Mouse (Mus musculus): ENCODE results near the gene Ttc23. TPM values are rescaled to one million over a fixed set of nuclear protein-coding genes. Genes with fewer than 3 reads are reported as not detected.

The Ttc23 gene
- polyA plus RNA-seq, 1 experiment: 8.8 TPM

GRCm38 (mm10) chr7:67717520-67717919 is 70.3 kb downstream of the Ttc23 start:
- DNase-seq: no peak
- H3K27ac ChIP-seq (ENCODE audit: insufficient read depth, low read depth, low read length): no peak overlapping the region
- no peaks in the 10 kb centered on the region for H3K4me1 ChIP-seq (ENCODE audit: control insufficient read depth, insufficient read depth, low read length)
- TF ChIP-seq POLR2A (IDR thresholded peaks at IDR 0.05; ENCODE audit: low read depth, low read length): no peak
- TF ChIP-seq CTCF (conservative IDR thresholded peaks at IDR 0.05; ENCODE audit: insufficient read depth, insufficient read length, low read depth, low read length): no peak
- no peaks in the 10 kb centered on the region for H3K27me3 ChIP-seq (replicated peaks; ENCODE audit: control insufficient read depth, insufficient read depth, low read length)
- no peak overlapping the region for H3K4me3 ChIP-seq (ENCODE audit: insufficient read depth, low read depth, low read length)
- H3K36me3 ChIP-seq (ENCODE audit: control insufficient read depth, insufficient read depth, low read length): no peaks in the 10 kb centered on the region
- WGBS: 94% methylated on average over 3 of the region's 3 CpGs

DNA sequence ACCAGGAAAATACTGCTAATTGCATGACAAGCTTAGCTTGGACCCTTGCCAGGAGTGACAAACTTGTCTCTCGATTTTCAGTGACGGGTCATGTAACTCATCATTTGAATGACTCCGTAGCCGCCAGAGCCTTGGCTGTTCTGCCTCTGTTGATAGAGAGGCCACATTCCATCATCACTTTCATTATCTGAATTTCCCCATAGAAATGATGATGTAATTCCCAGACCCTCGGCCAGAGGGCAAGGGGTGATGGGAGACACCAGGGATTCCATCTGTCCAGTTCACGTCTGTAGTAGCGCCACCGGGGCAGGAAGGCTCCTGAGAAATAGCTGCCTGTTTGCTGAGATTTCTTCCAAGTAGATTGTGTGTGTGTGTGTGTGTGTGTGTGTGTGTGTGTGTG is 71.6 kb downstream of the Ttc23 start:
- no peaks in the 10 kb centered on the region for H3K36me3 ChIP-seq (ENCODE audit: control insufficient read depth, insufficient read depth, low read length)
- H3K4me3 ChIP-seq (ENCODE audit: insufficient read depth, low read depth, low read length): no peak overlapping the region
- 69% methylated on average over 8 of the region's 8 CpGs for WGBS
- TF ChIP-seq POLR2A (IDR thresholded peaks at IDR 0.05; ENCODE audit: low read depth, low read length) (no peak), CTCF (conservative IDR thresholded peaks at IDR 0.05; ENCODE audit: insufficient read depth, insufficient read length, low read depth, low read length) (no peak)
- H3K4me1 ChIP-seq (ENCODE audit: control insufficient read depth, insufficient read depth, low read length): no peaks in the 10 kb centered on the region
- no peak overlapping the region for H3K27ac ChIP-seq (ENCODE audit: insufficient read depth, low read depth, low read length)
- H3K27me3 ChIP-seq (replicated peaks; ENCODE audit: control insufficient read depth, insufficient read depth, low read length): no peaks in the 10 kb centered on the region
- DNase-seq: no peak

GRCm38 (mm10) chr7:67722163-67722562 is 75.0 kb downstream of the Ttc23 start:
- no peaks in the 10 kb centered on the region for H3K4me1 ChIP-seq (ENCODE audit: control insufficient read depth, insufficient read depth, low read length)
- DNase-seq: no peak
- H3K4me3 ChIP-seq (ENCODE audit: insufficient read depth, low read depth, low read length): no peak overlapping the region
- WGBS: 95% methylated on average over 2 of the region's 2 CpGs
- H3K27me3 ChIP-seq (replicated peaks; ENCODE audit: control insufficient read depth, insufficient read depth, low read length): no peaks in the 10 kb centered on the region
- TF ChIP-seq CTCF (conservative IDR thresholded peaks at IDR 0.05; ENCODE audit: insufficient read depth, insufficient read length, low read depth, low read length) (no peak), POLR2A (IDR thresholded peaks at IDR 0.05; ENCODE audit: low read depth, low read length) (no peak)
- no peaks in the 10 kb centered on the region for H3K36me3 ChIP-seq (ENCODE audit: control insufficient read depth, insufficient read depth, low read length)
- H3K27ac ChIP-seq (ENCODE audit: insufficient read depth, low read depth, low read length): no peak overlapping the region

- no peak for DNase-seq
- no peak for TF ChIP-seq POLR2A (IDR thresholded peaks at IDR 0.05; ENCODE audit: low read depth, low read length)
- TF ChIP-seq CTCF (conservative IDR thresholded peaks at IDR 0.05; ENCODE audit: insufficient read depth, insufficient read length, low read depth, low read length): no peak
- Histone ChIP-seq H3K36me3 (ENCODE audit: control insufficient read depth, insufficient read depth, low read length) (no peaks in the 10 kb centered on the region), H3K4me3 (ENCODE audit: insufficient read depth, low read depth, low read length) (no peak overlapping the region), H3K27me3 (replicated peaks; ENCODE audit: control insufficient read depth, insufficient read depth, low read length) (no peaks in the 10 kb centered on the region), H3K4me1 (ENCODE audit: control insufficient read depth, insufficient read depth, low read length) (no peaks in the 10 kb centered on the region), H3K27ac (ENCODE audit: insufficient read depth, low read depth, low read length) (no peak overlapping the region)
- WGBS: 79% methylated on average over 4 of the region's 4 CpGs
Measured at GRCm38 (mm10) chr7:67724536-67724935, 77.3 kb downstream of the Ttc23 start.

GRCm38 (mm10) chr7:67725016-67725415 is 77.8 kb downstream of the Ttc23 start:
- Histone ChIP-seq H3K4me3 (ENCODE audit: insufficient read depth, low read depth, low read length) (no peak overlapping the region), H3K4me1 (ENCODE audit: control insufficient read depth, insufficient read depth, low read length) (no peaks in the 10 kb centered on the region), H3K27me3 (replicated peaks; ENCODE audit: control insufficient read depth, insufficient read depth, low read length) (no peaks in the 10 kb centered on the region), H3K27ac (ENCODE audit: insufficient read depth, low read depth, low read length) (no peak overlapping the region), H3K36me3 (ENCODE audit: control insufficient read depth, insufficient read depth, low read length) (no peaks in the 10 kb centered on the region)
- no peak for TF ChIP-seq CTCF (conservative IDR thresholded peaks at IDR 0.05; ENCODE audit: insufficient read depth, insufficient read length, low read depth, low read length)
- TF ChIP-seq POLR2A (IDR thresholded peaks at IDR 0.05; ENCODE audit: low read depth, low read length): no peak
- WGBS: 69% methylated on average over 9 of the region's 9 CpGs
- no peak for DNase-seq

- no peak overlapping the region for H3K4me3 ChIP-seq (ENCODE audit: insufficient read depth, low read depth, low read length)
- H3K27ac ChIP-seq (ENCODE audit: insufficient read depth, low read depth, low read length): no peak overlapping the region
- no peaks in the 10 kb centered on the region for H3K27me3 ChIP-seq (replicated peaks; ENCODE audit: control insufficient read depth, insufficient read depth, low read length)
- 95% methylated on average over 4 of the region's 4 CpGs for WGBS
- TF ChIP-seq CTCF (conservative IDR thresholded peaks at IDR 0.05; ENCODE audit: insufficient read depth, insufficient read length, low read depth, low read length) (no peak), POLR2A (IDR thresholded peaks at IDR 0.05; ENCODE audit: low read depth, low read length) (no peak)
- no peaks in the 10 kb centered on the region for H3K4me1 ChIP-seq (ENCODE audit: control insufficient read depth, insufficient read depth, low read length)
- no peaks in the 10 kb centered on the region for H3K36me3 ChIP-seq (ENCODE audit: control insufficient read depth, insufficient read depth, low read length)
- no peak for DNase-seq
Measured at GRCm38 (mm10) chr7:67728203-67728602, 81.0 kb downstream of the Ttc23 start.

- Histone ChIP-seq H3K4me1 (ENCODE audit: control insufficient read depth, insufficient read depth, low read length) (no peaks in the 10 kb centered on the region), H3K27me3 (replicated peaks; ENCODE audit: control insufficient read depth, insufficient read depth, low read length) (no peaks in the 10 kb centered on the region), H3K27ac (ENCODE audit: insufficient read depth, low read depth, low read length) (no peak overlapping the region), H3K36me3 (ENCODE audit: control insufficient read depth, insufficient read depth, low read length) (no peaks in the 10 kb centered on the region), H3K4me3 (ENCODE audit: insufficient read depth, low read depth, low read length) (no peak overlapping the region)
- DNase-seq: no peak
- WGBS: 97% methylated on average over 4 of the region's 4 CpGs
- TF ChIP-seq CTCF (conservative IDR thresholded peaks at IDR 0.05; ENCODE audit: insufficient read depth, insufficient read length, low read depth, low read length) (no peak), POLR2A (IDR thresholded peaks at IDR 0.05; ENCODE audit: low read depth, low read length) (no peak)
Measured at GRCm38 (mm10) chr7:67728809-67729208, 81.6 kb downstream of the Ttc23 start.
